Mouse (Mus musculus): ENCODE results near the gene Gm3045.

The Gm3045 gene

GRCm38 (mm10) chr13:56426365-56426764, at the start of gene Gm3045:
Gene Gm3045, plus strand, starts transcription at chr13:56426594.
- no peak for DNase-seq (ENCODE audit: low spot score)

- no peak for DNase-seq (ENCODE audit: low spot score)
Observed at GRCm38 (mm10) chr13:56380855-56381685, 45.3 kb upstream of the Gm3045 start.

GRCm38 (mm10) chr13:56383406-56383805, 43.0 kb upstream of the Gm3045 start:
- no peak for DNase-seq (ENCODE audit: low spot score)

- DNase-seq (ENCODE audit: low spot score) = peak; percentile 13
Observed at GRCm38 (mm10) chr13:56386411-56386810, 40.0 kb upstream of the Gm3045 start.

GRCm38 (mm10) chr13:56387374-56387773, 39.0 kb upstream of the Gm3045 start:
- DNase-seq (ENCODE audit: low spot score) = no peak

GRCm38 (mm10) chr13:56388042-56388441, 38.4 kb upstream of the Gm3045 start:
- DNase-seq (ENCODE audit: low spot score) = no peak

- DNase-seq (ENCODE audit: low spot score) = no peak
Observed at GRCm38 (mm10) chr13:56397572-56397971, 28.8 kb upstream of the Gm3045 start.

GRCm38 (mm10) chr13:56401186-56401585, 25.2 kb upstream of the Gm3045 start:
- no peak for DNase-seq (ENCODE audit: low spot score)

- DNase-seq (ENCODE audit: low spot score) = no peak
Observed at GRCm38 (mm10) chr13:56403381-56404086, 22.9 kb upstream of the Gm3045 start.

GRCm38 (mm10) chr13:56404511-56405140, 21.8 kb upstream of the Gm3045 start:
- no peak for DNase-seq (ENCODE audit: low spot score)

- DNase-seq (ENCODE audit: low spot score) = no peak
Observed at GRCm38 (mm10) chr13:56412286-56412873, 14.0 kb upstream of the Gm3045 start.

GRCm38 (mm10) chr13:56418685-56419483, 7.5 kb upstream of the Gm3045 start:
- no peak for DNase-seq (ENCODE audit: low spot score)

GRCm38 (mm10) chr13:56419538-56419937, 6.9 kb upstream of the Gm3045 start:
- DNase-seq (ENCODE audit: low spot score) = no peak

- peak; percentile 75 for DNase-seq (ENCODE audit: low spot score)
Observed at GRCm38 (mm10) chr13:56422072-56422723, 4.2 kb upstream of the Gm3045 start.

- DNase-seq (ENCODE audit: low spot score) = no peak
Observed at GRCm38 (mm10) chr13:56425931-56426330, 463 bp upstream of the Gm3045 start.

- peak; percentile 69 for DNase-seq (ENCODE audit: low spot score)
Observed at GRCm38 (mm10) chr13:56428724-56429500, 2.5 kb downstream of the Gm3045 start.

- DNase-seq (ENCODE audit: low spot score) = no peak
Observed at GRCm38 (mm10) chr13:56432496-56432895, 6.1 kb downstream of the Gm3045 start.

- peak; percentile 75 for DNase-seq (ENCODE audit: low spot score)
Observed at GRCm38 (mm10) chr13:56433466-56433865, 7.1 kb downstream of the Gm3045 start.

- no peak for DNase-seq (ENCODE audit: low spot score)
Observed at GRCm38 (mm10) chr13:56434311-56434751, 7.9 kb downstream of the Gm3045 start.

GRCm38 (mm10) chr13:56435615-56436287, 9.4 kb downstream of the Gm3045 start:
- DNase-seq (ENCODE audit: low spot score) = no peak

Data from ovary, postnatal 14 days (tissue).